Mouse (Mus musculus): ENCODE measurements around the gene Asphd1. TPM values are rescaled to one million over a fixed set of nuclear protein-coding genes. Genes with fewer than 3 reads are reported as not detected.

Gene Asphd1
- not detected in 2 replicates for polyA plus RNA-seq (2015; fragmentation: Nextera tagmentation; extraction: Ambion mirVana)

DNA sequence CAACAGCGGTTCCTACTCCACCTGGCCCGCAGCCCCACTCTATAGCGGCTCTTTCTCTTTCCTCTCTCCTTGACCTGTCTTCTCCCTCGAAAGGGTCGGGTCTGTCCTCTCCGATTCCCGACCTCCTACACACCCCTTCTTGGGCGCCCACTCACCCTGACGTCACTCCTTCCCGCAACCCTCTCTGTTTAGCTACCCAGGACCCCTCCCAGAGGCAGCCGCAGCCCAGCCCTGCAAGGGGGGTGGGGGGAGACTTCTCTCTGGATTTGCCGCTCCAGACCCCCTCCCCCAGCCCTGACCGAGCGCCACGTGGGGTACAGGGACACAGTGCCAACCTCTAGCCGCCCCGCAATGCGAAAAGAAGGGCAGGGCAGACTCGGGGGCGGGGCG, at the start of gene Asphd1:
TSS of gene Asphd1 (minus strand) at position 180 of the 390 bp plus-strand sequence.
- 0 out of 2 replicates have a peak, but pooled peaks have one; percentile 2 for ATAC-seq (replicated peaks; ENCODE audit: extremely low read depth, insufficient read depth, low FRiP score)
- no peak within 1 kb of the TSS for H3K27ac ChIP-seq (ENCODE audit: low read length)
- H3K4me3 ChIP-seq (ENCODE audit: low read length): peak within 1 kb of the TSS; percentile 48
- peak within 1 kb of the TSS; percentile 78 for H3K4me2 ChIP-seq (ENCODE audit: low read depth, low read length)
- H3K9ac ChIP-seq (ENCODE audit: low read length): peak within 1 kb of the TSS; percentile 35; the same call in 1 of the 2 replicates
- no peaks in the 10 kb centered on the region for H3K36me3 ChIP-seq (ENCODE audit: control insufficient read depth, insufficient read depth)
- H3K9me3 ChIP-seq (replicated peaks; ENCODE audit: control insufficient read depth, low read length): no peaks in the 10 kb centered on the region
- peaks cover 29% of the 10 kb centered on the region for H3K27me3 ChIP-seq (ENCODE audit: control insufficient read depth, insufficient read depth, low read length)
- 1% methylated on average over 21 of the region's 21 CpGs for WGBS
- peaks cover 4% of the 10 kb centered on the region; the same call in 1 of the 2 replicates for H3K4me1 ChIP-seq (ENCODE audit: control insufficient read depth, insufficient read depth, low read length)

DNA sequence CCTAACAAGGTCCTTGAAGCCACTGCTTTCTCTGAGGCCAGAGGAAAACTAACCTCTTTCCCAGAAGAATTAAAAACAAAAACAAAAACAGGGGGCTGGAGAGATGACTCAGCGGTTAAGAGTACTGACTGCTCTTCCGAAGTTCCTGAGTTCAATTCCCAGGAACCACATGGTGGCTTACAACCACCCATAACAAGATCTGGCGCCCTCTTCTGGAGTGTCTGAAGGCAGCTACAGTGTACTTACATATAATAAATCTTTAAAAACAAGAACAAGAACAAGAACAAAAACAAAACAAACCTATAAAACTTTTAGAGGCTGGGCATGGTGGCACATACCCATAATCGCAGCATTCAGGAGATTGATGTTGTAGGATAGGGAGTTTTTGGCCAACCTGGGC, 47.1 kb upstream of the Asphd1 start:
- Histone ChIP-seq H3K4me2 (ENCODE audit: low read depth, low read length) (no peak overlapping the region), H3K4me1 (ENCODE audit: control insufficient read depth, insufficient read depth, low read length) (no peaks in the 10 kb centered on the region), H3K9me3 (replicated peaks; ENCODE audit: control insufficient read depth, low read length) (0 out of 2 replicates have a peak, but pooled peaks cover 3% of the 10 kb centered on the region), H3K27ac (ENCODE audit: low read length) (no peak overlapping the region), H3K27me3 (ENCODE audit: control insufficient read depth, insufficient read depth, low read length) (no peaks in the 10 kb centered on the region), H3K36me3 (ENCODE audit: control insufficient read depth, insufficient read depth) (peaks cover 17% of the 10 kb centered on the region), H3K9ac (ENCODE audit: low read length) (no peak overlapping the region), H3K4me3 (ENCODE audit: low read length) (no peak overlapping the region)
- WGBS: 79% methylated on average over 4 of the region's 4 CpGs
- ATAC-seq (replicated peaks; ENCODE audit: extremely low read depth, insufficient read depth, low FRiP score): no peak

DNA sequence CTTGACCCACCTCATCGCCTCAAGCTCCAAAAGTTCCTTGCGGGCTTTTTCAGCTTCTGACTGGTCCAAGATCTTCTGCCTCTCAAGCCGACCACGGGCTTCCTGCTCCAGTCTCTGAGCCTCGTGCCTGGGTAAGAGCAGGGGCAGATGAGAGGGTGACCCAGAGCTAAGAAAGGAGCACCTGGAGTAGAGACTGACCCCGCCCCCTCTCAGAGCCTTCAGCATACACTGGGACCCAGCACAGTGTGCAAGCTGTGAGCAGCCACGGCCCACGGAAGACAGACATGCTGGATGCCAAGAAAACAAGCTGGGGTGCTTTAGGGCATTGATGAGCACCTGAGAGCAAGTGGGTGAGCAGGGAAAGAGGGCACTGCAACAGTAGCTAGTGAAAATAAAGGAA, 39.4 kb upstream of the Asphd1 start:
- Histone ChIP-seq H3K9me3 (replicated peaks; ENCODE audit: control insufficient read depth, low read length) (no peaks in the 10 kb centered on the region), H3K4me3 (ENCODE audit: low read length) (no peak overlapping the region), H3K4me2 (ENCODE audit: low read depth, low read length) (no peak overlapping the region), H3K27me3 (ENCODE audit: control insufficient read depth, insufficient read depth, low read length) (no peaks in the 10 kb centered on the region), H3K9ac (ENCODE audit: low read length) (no peak overlapping the region), H3K4me1 (ENCODE audit: control insufficient read depth, insufficient read depth, low read length) (no peaks in the 10 kb centered on the region; the same call in 1 of the 2 replicates), H3K27ac (ENCODE audit: low read length) (no peak overlapping the region), H3K36me3 (ENCODE audit: control insufficient read depth, insufficient read depth) (no peaks in the 10 kb centered on the region)
- 71% methylated on average over 8 of the region's 8 CpGs for WGBS
- no peak for ATAC-seq (replicated peaks; ENCODE audit: extremely low read depth, insufficient read depth, low FRiP score)

DNA sequence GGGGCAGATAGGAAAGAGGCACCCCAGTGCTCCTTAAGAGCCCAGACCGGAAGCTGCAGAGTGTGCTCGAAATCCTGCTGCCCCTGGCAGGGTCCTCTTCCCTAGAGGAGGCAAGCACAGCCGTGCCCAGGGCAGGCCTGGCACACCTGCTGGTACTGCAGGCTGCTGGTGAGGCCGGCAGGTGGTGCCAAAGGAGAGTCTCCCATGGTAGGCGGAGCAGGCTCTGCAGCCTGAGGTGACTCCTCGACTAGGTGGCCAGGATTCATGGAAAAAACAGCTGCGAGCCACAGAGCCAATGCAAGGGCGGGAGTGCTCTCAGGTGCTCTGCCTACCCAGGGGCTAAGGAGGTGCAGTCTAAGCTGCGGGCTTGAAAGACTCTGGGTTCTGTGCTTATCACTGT, 36.9 kb upstream of the Asphd1 start:
- WGBS: 42% methylated on average over 9 of the region's 9 CpGs
- no peaks in the 10 kb centered on the region for H3K9me3 ChIP-seq (replicated peaks; ENCODE audit: control insufficient read depth, low read length)
- no peak overlapping the region for H3K27ac ChIP-seq (ENCODE audit: low read length)
- H3K9ac ChIP-seq (ENCODE audit: low read length): no peak overlapping the region
- no peak overlapping the region for H3K4me2 ChIP-seq (ENCODE audit: low read depth, low read length)
- H3K27me3 ChIP-seq (ENCODE audit: control insufficient read depth, insufficient read depth, low read length): no peaks in the 10 kb centered on the region
- H3K4me3 ChIP-seq (ENCODE audit: low read length): no peak overlapping the region
- no peaks in the 10 kb centered on the region for H3K36me3 ChIP-seq (ENCODE audit: control insufficient read depth, insufficient read depth)
- no peak for ATAC-seq (replicated peaks; ENCODE audit: extremely low read depth, insufficient read depth, low FRiP score)
- no peaks in the 10 kb centered on the region; the same call in 1 of the 2 replicates for H3K4me1 ChIP-seq (ENCODE audit: control insufficient read depth, insufficient read depth, low read length)

DNA sequence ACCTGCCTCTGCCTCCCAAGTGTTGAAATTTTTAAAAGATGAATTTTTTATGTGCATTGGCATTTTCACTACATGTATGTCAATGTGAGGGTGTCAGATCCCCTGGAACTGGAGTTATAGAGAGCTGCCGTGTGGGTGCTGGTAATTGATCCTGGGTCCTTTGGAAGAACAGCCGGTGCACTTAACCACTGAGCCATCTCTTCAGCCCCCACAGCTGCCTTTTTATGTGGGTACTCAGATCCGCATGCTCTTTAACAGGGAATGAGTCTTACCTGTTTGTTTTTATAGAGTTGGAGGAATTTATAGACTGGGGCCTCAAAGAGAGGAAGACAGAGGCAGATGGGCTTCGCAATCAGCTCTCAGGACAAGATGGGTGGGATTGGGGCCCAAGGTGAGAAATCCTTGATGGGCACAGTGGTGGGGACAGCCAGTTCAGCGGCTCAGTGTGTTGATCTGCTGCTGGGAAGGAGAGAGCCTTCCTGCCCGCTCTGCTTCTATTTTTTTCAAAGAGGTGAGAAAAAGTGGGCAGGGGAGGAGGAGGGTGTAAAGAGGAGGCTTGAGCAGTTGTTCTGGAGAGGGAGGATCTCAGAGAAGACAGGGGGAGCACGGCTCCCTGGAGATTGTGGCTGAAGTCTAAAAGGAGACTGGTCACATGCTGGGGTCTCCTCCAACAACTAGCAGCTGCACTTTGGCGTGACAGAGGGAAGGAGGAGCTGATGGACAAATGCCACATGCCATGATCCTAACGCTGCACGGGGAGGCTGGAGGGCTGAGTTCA, 35.5 kb upstream of the Asphd1 start:
- no peaks in the 10 kb centered on the region; the same call in 1 of the 2 replicates for H3K4me1 ChIP-seq (ENCODE audit: control insufficient read depth, insufficient read depth, low read length)
- no peak overlapping the region for H3K4me2 ChIP-seq (ENCODE audit: low read depth, low read length)
- H3K36me3 ChIP-seq (ENCODE audit: control insufficient read depth, insufficient read depth): peaks cover 9% of the 10 kb centered on the region
- no peaks in the 10 kb centered on the region for H3K9me3 ChIP-seq (replicated peaks; ENCODE audit: control insufficient read depth, low read length)
- no peak overlapping the region for H3K27ac ChIP-seq (ENCODE audit: low read length)
- H3K9ac ChIP-seq (ENCODE audit: low read length): no peak overlapping the region
- H3K27me3 ChIP-seq (ENCODE audit: control insufficient read depth, insufficient read depth, low read length): no peaks in the 10 kb centered on the region
- ATAC-seq (replicated peaks; ENCODE audit: extremely low read depth, insufficient read depth, low FRiP score): no peak
- H3K4me3 ChIP-seq (ENCODE audit: low read length): no peak overlapping the region
- WGBS: 36% methylated on average over 10 of the region's 10 CpGs

DNA sequence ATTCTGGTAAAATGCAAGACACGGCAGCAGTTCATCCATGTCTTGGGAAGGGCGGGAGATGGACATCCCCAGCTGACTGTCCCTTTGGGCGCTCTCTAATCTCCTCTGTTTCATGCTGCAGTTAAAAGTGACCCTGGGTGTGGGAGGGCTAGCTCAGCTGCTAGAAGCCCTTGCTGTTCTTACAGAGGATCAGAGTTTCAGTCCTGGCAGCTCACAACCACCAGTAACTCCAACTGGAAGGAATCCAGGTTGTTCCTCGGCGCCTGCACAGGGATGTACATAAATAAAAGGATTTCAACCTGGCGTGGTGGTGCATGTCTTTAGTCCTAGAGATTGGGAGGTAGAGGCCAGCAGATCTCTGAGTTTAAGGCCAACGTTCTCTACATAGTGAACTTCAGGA, 33.7 kb upstream of the Asphd1 start:
- no peak overlapping the region for H3K4me2 ChIP-seq (ENCODE audit: low read depth, low read length)
- no peaks in the 10 kb centered on the region for H3K27me3 ChIP-seq (ENCODE audit: control insufficient read depth, insufficient read depth, low read length)
- peaks cover 24% of the 10 kb centered on the region for H3K36me3 ChIP-seq (ENCODE audit: control insufficient read depth, insufficient read depth)
- no peaks in the 10 kb centered on the region for H3K9me3 ChIP-seq (replicated peaks; ENCODE audit: control insufficient read depth, low read length)
- H3K9ac ChIP-seq (ENCODE audit: low read length): no peak overlapping the region
- H3K4me3 ChIP-seq (ENCODE audit: low read length): no peak overlapping the region
- H3K4me1 ChIP-seq (ENCODE audit: control insufficient read depth, insufficient read depth, low read length): no peaks in the 10 kb centered on the region; the same call in 1 of the 2 replicates
- no peak overlapping the region for H3K27ac ChIP-seq (ENCODE audit: low read length)
- WGBS: 78% methylated on average over 7 of the region's 7 CpGs
- no peak for ATAC-seq (replicated peaks; ENCODE audit: extremely low read depth, insufficient read depth, low FRiP score)

DNA sequence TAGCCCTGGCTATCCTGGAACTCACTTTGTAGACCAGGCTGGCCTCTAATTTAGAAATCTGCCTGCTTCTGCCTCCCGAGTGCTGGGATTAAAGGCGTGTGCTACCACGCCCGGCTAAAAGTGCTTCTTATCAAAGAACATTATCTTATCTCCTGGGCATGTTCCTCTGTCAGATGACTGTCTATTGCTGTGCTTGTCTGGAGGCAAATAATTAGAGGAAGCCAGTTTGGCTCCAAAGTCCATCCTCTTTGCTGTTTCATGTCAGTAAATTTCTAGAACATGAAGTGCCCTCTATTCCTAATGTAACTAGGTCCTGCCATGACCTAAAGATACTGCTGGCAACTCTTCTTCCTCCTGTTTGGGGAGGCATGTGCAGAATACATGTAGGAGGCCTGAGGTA, 32.7 kb upstream of the Asphd1 start:
- H3K4me1 ChIP-seq (ENCODE audit: control insufficient read depth, insufficient read depth, low read length): peaks cover 5% of the 10 kb centered on the region
- H3K36me3 ChIP-seq (ENCODE audit: control insufficient read depth, insufficient read depth): peaks cover 27% of the 10 kb centered on the region
- ATAC-seq (replicated peaks; ENCODE audit: extremely low read depth, insufficient read depth, low FRiP score): no peak
- H3K9me3 ChIP-seq (replicated peaks; ENCODE audit: control insufficient read depth, low read length): no peaks in the 10 kb centered on the region
- no peak overlapping the region for H3K4me2 ChIP-seq (ENCODE audit: low read depth, low read length)
- H3K9ac ChIP-seq (ENCODE audit: low read length): no peak overlapping the region
- no peak overlapping the region for H3K4me3 ChIP-seq (ENCODE audit: low read length)
- no peak overlapping the region for H3K27ac ChIP-seq (ENCODE audit: low read length)
- WGBS: 63% methylated on average over 4 of the region's 4 CpGs
- no peaks in the 10 kb centered on the region for H3K27me3 ChIP-seq (ENCODE audit: control insufficient read depth, insufficient read depth, low read length)

DNA sequence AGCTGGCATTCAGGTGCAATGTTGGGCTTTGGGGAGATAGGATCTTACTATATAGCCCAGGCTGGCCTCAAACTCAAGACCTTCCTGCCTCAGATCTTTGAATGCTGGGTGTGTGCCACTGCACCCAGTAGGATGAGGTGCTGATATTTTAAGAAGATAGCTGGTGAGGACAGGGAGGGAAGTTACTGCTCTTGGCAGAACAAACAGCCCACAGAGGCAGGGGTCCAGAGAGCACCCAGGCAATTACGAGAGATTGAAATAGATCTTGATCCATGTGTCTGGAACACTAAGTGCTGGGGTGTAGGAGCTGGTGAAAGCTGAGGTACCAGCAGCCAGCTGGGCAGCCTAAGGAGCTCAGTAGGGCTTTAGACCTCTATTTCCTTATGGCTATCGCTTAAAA, 32.2 kb upstream of the Asphd1 start:
- peaks cover 7% of the 10 kb centered on the region for H3K4me1 ChIP-seq (ENCODE audit: control insufficient read depth, insufficient read depth, low read length)
- no peaks in the 10 kb centered on the region for H3K9me3 ChIP-seq (replicated peaks; ENCODE audit: control insufficient read depth, low read length)
- H3K27me3 ChIP-seq (ENCODE audit: control insufficient read depth, insufficient read depth, low read length): no peaks in the 10 kb centered on the region
- no peak overlapping the region for H3K4me3 ChIP-seq (ENCODE audit: low read length)
- ATAC-seq (replicated peaks; ENCODE audit: extremely low read depth, insufficient read depth, low FRiP score): no peak
- H3K36me3 ChIP-seq (ENCODE audit: control insufficient read depth, insufficient read depth): peaks cover 27% of the 10 kb centered on the region
- H3K9ac ChIP-seq (ENCODE audit: low read length): no peak overlapping the region
- 83% methylated on average over 2 of the region's 2 CpGs for WGBS
- no peak overlapping the region for H3K27ac ChIP-seq (ENCODE audit: low read length)
- H3K4me2 ChIP-seq (ENCODE audit: low read depth, low read length): no peak overlapping the region

DNA sequence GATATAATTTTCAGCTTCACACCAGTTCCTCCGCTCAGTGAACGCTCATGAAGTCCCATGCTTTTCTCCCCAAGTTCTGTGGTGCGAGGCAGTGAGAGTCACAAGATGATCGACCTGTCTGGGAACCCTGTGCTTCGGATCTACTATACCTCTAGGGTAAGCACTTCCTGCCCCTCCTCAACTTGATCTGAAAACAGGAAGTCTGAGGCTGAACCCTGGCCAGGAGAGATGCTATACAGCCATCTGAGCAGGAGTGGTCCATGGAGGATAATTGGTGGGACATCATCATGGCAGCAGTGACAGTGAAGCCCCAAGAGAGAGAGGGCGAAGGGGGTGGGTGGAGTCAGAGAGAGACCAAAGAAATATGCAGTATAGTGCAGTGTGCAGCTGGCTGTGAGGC, 29.5 kb upstream of the Asphd1 start:
- H3K4me2 ChIP-seq (ENCODE audit: low read depth, low read length): no peak overlapping the region
- 87% methylated on average over 6 of the region's 6 CpGs for WGBS
- H3K9ac ChIP-seq (ENCODE audit: low read length): no peak overlapping the region
- H3K4me3 ChIP-seq (ENCODE audit: low read length): no peak overlapping the region
- H3K9me3 ChIP-seq (replicated peaks; ENCODE audit: control insufficient read depth, low read length): no peaks in the 10 kb centered on the region
- peaks cover 27% of the 10 kb centered on the region for H3K36me3 ChIP-seq (ENCODE audit: control insufficient read depth, insufficient read depth)
- H3K27me3 ChIP-seq (ENCODE audit: control insufficient read depth, insufficient read depth, low read length): no peaks in the 10 kb centered on the region
- no peak for ATAC-seq (replicated peaks; ENCODE audit: extremely low read depth, insufficient read depth, low FRiP score)
- peaks cover 11% of the 10 kb centered on the region for H3K4me1 ChIP-seq (ENCODE audit: control insufficient read depth, insufficient read depth, low read length)
- H3K27ac ChIP-seq (ENCODE audit: low read length): no peak overlapping the region
